Mouse (Mus musculus) small intestine, adult 2 months (tissue): ENCODE results near the gene Ascl4. TPM values are rescaled to one million over a fixed set of nuclear protein-coding genes. Genes with fewer than 3 reads are reported as not detected.

Experiments used
- H3K27ac ChIP-seq: fragments of 200-500 bp; 2 replicates; pipeline ENCODE4 v1.5.1; 2012; ENCODE audit warnings: low read depth, low read length, control low read depth, inconsistent platforms; ENCODE audit not compliant: insufficient read depth
- H3K27me3 ChIP-seq: fragments of 200-500 bp; 2 replicates; pipeline ENCODE4 v1.6.1; 2012; ENCODE audit warnings: mild to moderate bottlenecking, moderate library complexity, low read length, inconsistent platforms; ENCODE audit not compliant: control insufficient read depth, insufficient read depth
- H3K36me3 ChIP-seq: fragments of 200-500 bp; 2 replicates; pipeline ENCODE4 v1.6.1; 2012; ENCODE audit warnings: mild to moderate bottlenecking, low read length, control low read depth, inconsistent platforms; ENCODE audit not compliant: control insufficient read depth, insufficient read depth
- H3K4me1 ChIP-seq: fragments of 200-500 bp; 2 replicates; pipeline ENCODE4 v1.6.1; 2012; ENCODE audit warnings: low read length, inconsistent platforms, mixed read lengths; ENCODE audit not compliant: control insufficient read depth, insufficient read depth, insufficient read length
- H3K4me3 ChIP-seq: fragments of 200-500 bp; 2 replicates; pipeline ENCODE4 v1.5.1; 2012; ENCODE audit warnings: low read depth, mild to moderate bottlenecking, control low read depth, inconsistent platforms, low read length, moderate library complexity
- CTCF ChIP-seq: fragments of 200-500 bp; IDR thresholded peaks from 2 replicates; pipeline ENCODE4 v1.5.1; 2012; ENCODE audit warnings: low read depth, mild to moderate bottlenecking, control low read depth, inconsistent platforms, low read length, moderate library complexity, mixed read lengths; ENCODE audit not compliant: insufficient replicate concordance, insufficient read length; ENCODE audit errors: extremely low read depth
- POLR2A ChIP-seq: fragments of 200-500 bp; IDR thresholded peaks from 2 replicates; pipeline ENCODE4 v1.6.1; 2012; ENCODE audit warnings: low read depth, mild to moderate bottlenecking, control low read depth, inconsistent platforms, low read length, moderate library complexity
- WGBS: fragments of 180-500 bp; shearing (Covaris S2); methylation state at CpG from one replicate; pipeline ENCODE4 v1.1.7; 2018; 5-methylcytosine and 5-hydroxymethylcytosine counted together
- polyA plus RNA-seq: library from polyadenylated mRNA; depleted of rRNA; stranded (reverse); fragments of >200 nt; gene quantifications from 2 replicates; pipeline ENCODE4 v1.2.3, GENCODE M21; 2012; rRNA removed

Ascl4 gene
- polyA plus RNA-seq: 0.14 TPM in 1 of 2 replicates, not detected in the other

DNA sequence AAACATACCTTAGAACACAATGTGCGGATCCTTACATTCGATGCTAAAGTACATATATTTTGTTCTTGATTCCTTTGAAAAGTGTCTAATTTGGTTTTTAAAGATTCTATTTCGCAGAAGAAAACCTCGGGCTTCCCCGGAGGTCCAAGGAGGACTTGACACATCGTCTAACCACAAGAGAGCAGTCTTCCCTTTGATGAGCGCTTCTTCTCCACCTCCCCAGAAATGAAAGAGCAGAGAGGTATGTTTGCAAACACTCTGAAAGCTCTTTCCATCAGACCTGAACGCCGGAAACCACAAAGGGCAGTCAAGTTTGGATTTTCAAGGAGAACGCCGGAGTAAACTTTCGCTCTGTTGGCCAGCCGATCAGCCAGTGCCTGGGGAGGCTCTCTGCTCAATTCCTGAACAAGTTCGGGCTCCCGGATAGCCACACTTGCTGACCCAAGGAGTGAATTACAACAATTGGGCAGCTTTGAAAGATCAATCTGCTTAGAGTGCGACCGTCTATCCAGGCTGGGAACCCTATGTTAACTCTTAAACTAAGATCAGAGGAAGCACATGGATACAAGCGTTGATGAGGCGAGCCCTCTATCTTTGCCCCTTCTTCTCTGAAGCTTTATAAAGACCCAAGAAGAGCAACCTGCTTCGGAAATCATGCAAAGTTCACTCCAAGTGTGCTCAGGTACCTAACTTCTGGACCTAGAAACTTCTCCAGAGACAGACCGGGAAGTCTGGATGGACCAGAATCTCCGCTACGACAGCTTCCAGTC is at the start of gene Ascl4:
Gene Ascl4 (plus strand): TSS at position 6 of the 770 bp plus-strand sequence.
- Histone ChIP-seq H3K36me3 (no peaks in the 10 kb centered on the region), H3K27me3 (no peaks in the 10 kb centered on the region), H3K4me1 (no peaks in the 10 kb centered on the region), H3K27ac (no peak within 1 kb of the TSS), H3K4me3 (peak within 1 kb of the TSS; percentile 78)
- 1% methylated on average over 23 of the region's 23 CpGs for WGBS
- no peak for TF ChIP-seq CTCF
- TF ChIP-seq POLR2A: no peak

GRCm38 (mm10) chr10:85879886-85880486 is 47.5 kb upstream of the Ascl4 start:
- H3K4me3 ChIP-seq: no peak overlapping the region
- H3K4me1 ChIP-seq: no peaks in the 10 kb centered on the region
- H3K27me3 ChIP-seq: no peaks in the 10 kb centered on the region
- H3K36me3 ChIP-seq: peaks cover 63% of the 10 kb centered on the region
- WGBS: 90% methylated on average over 8 of the region's 8 CpGs
- H3K27ac ChIP-seq: no peak overlapping the region
- no peak for TF ChIP-seq CTCF
- no peak for TF ChIP-seq POLR2A

- H3K27me3 ChIP-seq: no peaks in the 10 kb centered on the region
- H3K4me1 ChIP-seq: peaks cover 5% of the 10 kb centered on the region
- TF ChIP-seq POLR2A (no peak; the same call in none of the 2 replicates), CTCF (0 out of 2 replicates have a peak, but pooled peaks have one; percentile 16)
- 1% methylated on average over 88 of the region's 90 CpGs for WGBS
- peak within 1 kb of the TSS; percentile 58 for H3K27ac ChIP-seq
- peak within 1 kb of the TSS; percentile 90 for H3K4me3 ChIP-seq
- H3K36me3 ChIP-seq: peaks cover 20% of the 10 kb centered on the region
Observed at GRCm38 (mm10) chr10:85916498-85917309, 10.8 kb upstream of the Ascl4 start, which contains the start of gene Prdm4. Prdm4 (minus strand) TSS chr10:85917142.

DNA sequence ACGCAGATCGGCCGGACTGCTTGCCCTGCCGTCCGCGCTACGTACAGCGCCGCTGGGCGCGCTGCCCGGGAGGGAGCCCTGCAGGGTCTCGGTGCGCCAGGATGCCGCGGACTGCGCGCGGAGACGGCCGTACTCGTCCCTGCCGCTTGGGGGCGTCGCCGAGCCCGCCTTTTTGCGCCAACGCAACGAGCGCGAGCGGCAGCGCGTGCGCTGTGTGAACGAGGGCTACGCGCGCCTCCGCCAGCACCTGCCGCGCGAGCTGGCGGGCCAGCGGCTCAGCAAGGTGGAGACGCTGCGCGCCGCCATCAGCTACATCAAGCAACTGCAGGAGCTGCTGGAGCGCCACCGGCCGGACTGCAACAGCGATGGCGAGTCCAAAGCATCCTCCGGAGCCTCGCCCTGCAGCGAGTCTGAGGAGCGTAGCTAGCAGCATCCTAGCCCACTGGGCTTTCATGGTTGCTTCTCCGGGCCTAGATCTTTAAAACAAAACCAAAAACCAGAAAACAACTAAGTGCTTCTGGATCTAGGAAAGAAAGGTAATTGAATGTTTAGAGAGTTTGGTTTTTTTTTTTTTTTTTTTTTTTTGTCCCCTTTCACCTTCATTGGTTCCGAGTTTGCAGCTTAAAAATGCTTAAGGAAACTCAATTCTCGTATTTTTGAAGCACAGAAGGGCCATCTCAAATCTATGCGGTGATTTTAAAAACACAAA is 1.2 kb downstream of the Ascl4 start:
- Histone ChIP-seq H3K27me3 (no peaks in the 10 kb centered on the region), H3K27ac (no peak overlapping the region), H3K4me1 (no peaks in the 10 kb centered on the region), H3K4me3 (peak overlapping the region; percentile 78), H3K36me3 (no peaks in the 10 kb centered on the region)
- whole genome bisulfite sequencing: 1% methylated on average over 63 of the region's 63 CpGs
- TF ChIP-seq CTCF: peak; percentile 33; the same call in 1 of the 2 replicates
- TF ChIP-seq POLR2A: no peak

GRCm38 (mm10) chr10:85929208-85929591 is 1.7 kb downstream of the Ascl4 start:
- no peaks in the 10 kb centered on the region for H3K36me3 ChIP-seq
- no peaks in the 10 kb centered on the region for H3K4me1 ChIP-seq
- no peak overlapping the region for H3K27ac ChIP-seq
- no peaks in the 10 kb centered on the region for H3K27me3 ChIP-seq
- 37% methylated on average over 11 of the region's 11 CpGs for WGBS
- no peak overlapping the region for H3K4me3 ChIP-seq
- TF ChIP-seq CTCF (no peak), POLR2A (no peak)

- Histone ChIP-seq H3K4me3 (no peak overlapping the region), H3K27ac (no peak overlapping the region), H3K4me1 (no peaks in the 10 kb centered on the region), H3K36me3 (no peaks in the 10 kb centered on the region), H3K27me3 (no peaks in the 10 kb centered on the region)
- TF ChIP-seq POLR2A (no peak), CTCF (no peak)
- WGBS: 89% methylated on average over 11 of the region's 11 CpGs
Observed at GRCm38 (mm10) chr10:85929962-85930361, 2.5 kb downstream of the Ascl4 start.
